Mouse (Mus musculus): ENCODE results near the gene Ddc.

The Ddc gene

GRCm38 (mm10) chr11:11905518-11905917 lies 7.6 kb upstream of the Ddc start:
- in situ Hi-C loops (cut with MboI) = no loop called here

- in situ Hi-C loops (cut with MboI) = no loop called here
Observed at GRCm38 (mm10) chr11:11904995-11905394, 7.1 kb upstream of the Ddc start.

- in situ Hi-C loops (cut with MboI) = no loop called here
Observed at GRCm38 (mm10) chr11:11901509-11901908, 3.6 kb upstream of the Ddc start.

- in situ Hi-C loops (cut with MboI) = no loop called here
Observed at GRCm38 (mm10) chr11:11898496-11898895, 552 bp upstream of the Ddc start.

- in situ Hi-C loops (cut with MboI) = no loop called here
Observed at GRCm38 (mm10) chr11:11895479-11895878, 2.5 kb downstream of the Ddc start.

- in situ Hi-C loops (cut with MboI) = no loop called here
Observed at GRCm38 (mm10) chr11:11893769-11894168, 4.2 kb downstream of the Ddc start.

GRCm38 (mm10) chr11:11892993-11893602 lies 4.8 kb downstream of the Ddc start:
- in situ Hi-C loops (cut with MboI) = no loop called here

GRCm38 (mm10) chr11:11891832-11892231 lies 6.1 kb downstream of the Ddc start:
- in situ Hi-C loops (cut with MboI) = no loop called here

GRCm38 (mm10) chr11:11890139-11890741 lies 7.7 kb downstream of the Ddc start:
- in situ Hi-C loops (cut with MboI) = no loop called here

GRCm38 (mm10) chr11:11888727-11889126 lies 9.2 kb downstream of the Ddc start:
- in situ Hi-C loops (cut with MboI) = no loop called here

GRCm38 (mm10) chr11:11888051-11888450 lies 9.9 kb downstream of the Ddc start:
- in situ Hi-C loops (cut with MboI) = no loop called here

- in situ Hi-C loops (cut with MboI) = no loop called here
Observed at GRCm38 (mm10) chr11:11886403-11886998, 11.4 kb downstream of the Ddc start.

- in situ Hi-C loops (cut with MboI) = no loop called here
Observed at GRCm38 (mm10) chr11:11885921-11886320, 12.0 kb downstream of the Ddc start.

GRCm38 (mm10) chr11:11885246-11885643 lies 12.7 kb downstream of the Ddc start:
- in situ Hi-C loops (cut with MboI) = no loop called here

- in situ Hi-C loops (cut with MboI) = no loop called here
Observed at GRCm38 (mm10) chr11:11884533-11885245, 13.3 kb downstream of the Ddc start.

GRCm38 (mm10) chr11:11881783-11882155 lies 16.2 kb downstream of the Ddc start:
- in situ Hi-C loops (cut with MboI) = no loop called here

GRCm38 (mm10) chr11:11881026-11881782 lies 16.7 kb downstream of the Ddc start:
- in situ Hi-C loops (cut with MboI) = no loop called here

GRCm38 (mm10) chr11:11880351-11880750 lies 17.6 kb downstream of the Ddc start:
- in situ Hi-C loops (cut with MboI) = no loop called here

GRCm38 (mm10) chr11:11879699-11880002 lies 18.3 kb downstream of the Ddc start:
- in situ Hi-C loops (cut with MboI) = no loop called here

GRCm38 (mm10) chr11:11878981-11879698 lies 18.8 kb downstream of the Ddc start:
- in situ Hi-C loops (cut with MboI) = no loop called here

- in situ Hi-C loops (cut with MboI) = no loop called here
Observed at GRCm38 (mm10) chr11:11878278-11878980, 19.5 kb downstream of the Ddc start.
